Mouse (Mus musculus): Measurements from ENCODE around the gene Zfand2b.

Zfand2b gene

DNA sequence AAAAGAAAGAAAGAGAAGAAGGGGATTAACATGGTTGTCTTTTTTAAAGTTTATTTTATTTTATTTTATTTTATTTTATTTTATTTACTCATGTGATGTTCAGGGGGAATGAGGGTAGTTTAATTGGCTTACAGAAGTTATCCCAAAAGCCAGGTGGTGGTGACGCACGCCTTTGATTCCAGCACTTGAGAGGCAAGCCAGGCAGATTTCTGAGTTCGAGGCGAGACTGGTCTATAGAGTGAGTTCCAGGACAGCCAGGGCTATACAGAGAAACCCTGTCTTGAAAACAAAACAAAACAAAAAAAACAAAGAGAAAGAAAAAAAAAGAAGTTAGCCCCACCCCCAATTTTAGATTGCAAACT is 8.2 kb upstream of the Zfand2b start:
- no peak for DNase-seq

DNA sequence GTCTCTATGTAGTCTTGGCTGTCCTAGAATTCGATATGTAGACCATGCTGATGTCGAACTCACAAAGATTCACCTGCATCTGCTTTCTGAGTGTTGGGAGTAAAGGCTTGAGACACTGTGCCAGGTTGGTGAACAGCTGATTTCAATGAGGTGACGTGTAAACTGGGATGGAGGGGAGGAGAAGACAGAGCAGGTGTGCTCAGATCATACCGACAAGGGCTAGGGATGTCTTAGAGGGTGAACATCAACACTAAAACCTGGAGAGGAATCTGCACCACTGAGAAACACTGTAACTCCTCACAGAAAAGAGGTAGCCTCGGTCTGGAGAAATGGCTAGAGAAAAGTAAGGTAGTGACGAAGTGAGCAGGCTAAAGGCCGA is 364 bp upstream of the Zfand2b start:
- no peak for DNase-seq

DNA sequence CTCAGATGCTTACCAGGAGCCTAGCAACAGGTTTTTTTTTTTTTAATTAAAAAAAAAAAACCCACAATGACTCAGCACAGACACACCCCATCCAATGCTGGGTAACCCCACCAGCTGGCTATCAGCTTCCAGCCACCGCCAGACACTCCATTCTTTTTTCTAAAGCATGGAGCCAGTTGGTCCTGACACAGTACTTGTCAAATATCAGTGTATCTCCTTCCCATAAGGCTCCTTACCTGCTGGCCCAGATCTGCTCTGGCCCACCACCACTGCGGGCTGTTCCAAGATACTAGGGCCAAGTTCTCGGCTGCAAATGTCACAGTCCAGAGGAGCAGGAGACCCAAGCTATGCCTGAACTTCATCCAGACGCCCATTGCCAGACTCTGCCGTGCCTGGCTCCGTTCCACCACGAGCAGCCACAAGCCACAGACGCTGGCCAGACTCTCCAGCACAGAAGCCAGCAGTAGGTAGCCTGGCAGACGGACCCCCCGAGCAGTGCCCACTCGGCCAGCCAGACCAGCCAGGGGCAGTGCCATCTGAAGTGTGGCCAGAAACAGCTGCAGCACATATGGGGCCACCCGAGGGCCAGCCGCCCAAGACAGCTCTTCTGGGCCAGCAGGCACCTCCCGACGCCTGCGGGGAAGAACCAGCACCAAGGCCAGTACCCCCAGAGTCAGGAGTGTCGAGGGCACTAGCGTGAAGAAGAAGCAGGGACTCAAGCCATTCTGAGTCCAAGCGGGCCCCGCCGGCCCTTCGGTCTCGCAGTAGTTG is 11.1 kb downstream of the Zfand2b start:
- DNase-seq: peak; percentile 23

DNA sequence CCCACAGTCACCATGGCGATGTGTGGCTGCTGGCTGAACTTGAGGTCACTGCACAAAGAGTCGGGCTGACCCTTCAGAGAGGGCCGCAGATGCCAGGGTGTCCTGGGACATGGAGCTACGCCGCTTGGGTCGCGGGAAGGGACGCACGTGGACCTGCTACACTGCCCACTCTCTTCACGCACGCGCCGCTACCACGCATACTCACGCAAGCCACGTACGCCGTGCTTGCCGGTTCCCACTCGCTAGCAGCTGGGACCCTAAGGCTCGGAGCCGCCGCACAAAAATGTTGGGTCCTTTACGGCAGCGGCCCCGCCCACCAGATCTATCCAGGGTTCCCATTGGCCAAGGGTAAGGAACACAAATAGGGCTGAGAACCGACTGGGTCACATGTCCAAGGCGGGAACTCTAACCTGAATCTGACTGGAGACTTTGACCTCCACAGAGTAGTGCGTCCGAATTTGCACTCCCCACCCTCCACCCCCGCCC is 11.7 kb downstream of the Zfand2b start, which contains the start of gene Abcb6:
Abcb6 (minus strand) TSS at position 288 of the 486 bp plus-strand sequence.
- DNase-seq: peak; percentile 96

DNA sequence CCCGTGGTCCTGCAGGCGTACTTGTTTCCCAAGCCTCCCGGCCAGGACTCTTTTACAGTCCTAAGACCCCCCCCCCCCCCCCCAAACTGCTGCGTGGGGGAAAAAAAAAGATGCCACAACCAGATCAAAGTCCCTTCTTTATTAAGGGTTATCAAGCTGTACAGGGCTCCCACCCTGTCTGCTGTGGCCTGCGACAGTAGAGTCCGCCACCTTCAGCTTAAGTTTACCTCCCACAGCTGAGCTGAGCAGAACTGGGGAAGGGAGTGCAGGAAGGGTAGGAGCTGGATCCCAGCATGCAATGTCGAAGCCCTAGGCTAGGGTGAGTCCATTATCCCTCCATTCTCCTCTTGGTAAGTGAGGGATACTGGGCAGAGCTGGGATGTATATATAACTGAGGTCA is 12.3 kb downstream of the Zfand2b start:
- DNase-seq: no peak

DNA sequence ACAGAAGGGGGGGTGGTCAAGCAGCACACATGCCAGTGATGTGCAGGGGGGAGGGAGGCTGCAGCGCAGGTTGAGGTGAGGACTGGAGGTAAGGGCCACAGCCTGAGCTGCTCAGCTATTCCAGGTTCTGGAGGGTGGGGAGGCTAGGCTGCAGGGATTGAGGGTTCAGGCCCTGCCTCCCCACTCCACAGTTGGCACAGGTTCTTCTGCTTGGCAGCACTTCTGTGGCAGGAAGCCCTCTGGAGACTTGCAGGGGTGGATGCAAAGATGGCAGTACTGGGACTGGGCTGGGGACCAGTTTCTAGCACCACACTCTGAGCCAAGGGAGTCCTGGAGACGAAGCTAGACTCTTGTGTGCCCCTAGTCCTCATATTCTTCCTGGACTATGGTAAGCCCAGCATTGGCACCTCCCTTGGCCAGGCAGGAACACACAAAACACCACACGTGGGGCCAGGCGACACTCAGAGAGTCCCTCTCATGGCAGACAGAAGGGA is 13.0 kb downstream of the Zfand2b start:
- no peak for DNase-seq

DNA sequence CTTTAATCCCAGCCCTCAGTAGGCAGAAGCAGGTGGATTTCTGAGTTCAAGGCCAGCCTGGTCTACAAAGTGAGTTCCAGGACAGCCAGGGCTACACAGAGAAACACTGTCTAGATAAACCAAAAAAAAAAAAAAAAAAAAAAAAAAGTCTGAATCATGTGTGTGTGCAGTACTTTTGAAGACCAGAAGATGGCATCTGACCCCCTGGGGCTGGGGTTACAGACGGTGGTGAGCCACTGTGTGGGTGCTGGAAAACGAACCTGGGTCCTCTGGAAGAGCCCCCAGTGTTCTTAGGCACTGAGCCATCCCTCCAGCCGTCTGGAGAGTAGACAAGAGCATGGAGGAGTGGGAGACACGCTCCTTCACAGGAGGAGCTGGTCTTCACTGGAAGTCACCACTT is 13.7 kb downstream of the Zfand2b start:
- DNase-seq: no peak

DNA sequence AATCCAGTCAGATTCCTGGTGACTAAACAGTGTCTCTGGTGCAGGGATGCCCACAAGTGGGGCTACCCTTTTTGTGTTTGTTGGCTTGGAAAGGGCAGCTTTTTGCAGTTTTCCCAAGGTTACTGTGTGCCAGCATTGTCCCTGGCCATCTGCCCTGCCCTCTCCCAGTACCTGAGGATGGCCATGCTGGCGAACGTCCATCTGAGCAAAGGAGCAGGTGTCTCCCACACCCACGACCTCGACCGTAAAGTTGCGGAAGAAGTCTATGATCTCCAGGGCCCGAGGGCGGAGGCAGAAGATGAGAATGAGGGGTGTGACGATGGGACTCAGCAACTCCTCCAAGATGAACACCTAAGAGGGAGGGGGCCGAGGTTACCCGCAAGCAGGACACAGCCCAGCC is 17.0 kb downstream of the Zfand2b start:
- DNase-seq: no peak

DNA sequence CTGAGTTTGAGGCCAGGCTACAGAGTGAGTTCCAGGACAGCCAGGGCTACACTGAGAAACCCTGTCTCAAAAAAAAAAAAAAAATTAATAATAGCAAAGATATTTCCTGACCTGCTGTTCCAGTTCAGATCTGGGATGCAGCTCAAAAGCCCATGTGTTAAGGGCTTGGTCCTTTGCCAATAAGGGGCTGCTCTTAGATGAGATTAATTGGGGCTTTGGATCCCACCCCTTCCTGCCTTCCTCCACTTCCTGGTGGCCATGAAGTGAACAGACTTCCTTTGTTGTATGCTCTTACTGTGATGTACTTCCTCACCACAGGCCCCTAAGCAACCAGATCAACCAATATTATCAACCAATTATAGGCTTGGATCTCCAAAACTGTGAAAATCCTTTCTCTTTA is 18.7 kb downstream of the Zfand2b start:
- DNase-seq: no peak

DNA sequence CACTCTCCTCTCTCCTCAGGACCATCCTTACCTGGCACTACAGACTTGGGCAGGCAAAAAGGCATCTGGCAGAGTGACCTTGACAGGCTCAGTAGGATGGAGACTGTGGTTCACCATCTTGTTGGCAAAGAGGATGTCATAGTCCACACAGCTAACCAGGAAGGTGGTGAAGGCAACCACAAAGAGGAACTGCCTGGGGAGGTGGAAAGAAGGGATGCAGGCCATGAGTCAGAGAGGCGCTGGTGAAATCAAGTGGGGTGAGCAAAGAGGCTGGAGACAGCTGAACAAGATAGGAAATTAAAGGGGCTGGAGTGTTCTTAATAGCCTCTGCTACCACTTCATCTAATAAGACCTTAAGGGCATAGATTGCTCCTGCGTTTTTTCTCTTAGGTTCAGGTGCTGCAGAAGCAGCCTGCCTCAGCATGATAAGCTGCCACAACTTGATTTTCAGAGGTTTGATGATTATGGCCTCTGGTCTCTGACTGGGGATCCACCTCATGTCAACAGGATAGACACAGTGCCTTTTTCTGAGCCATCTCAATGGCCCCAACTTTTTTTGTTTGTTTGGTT is 19.6 kb downstream of the Zfand2b start:
- DNase-seq: peak; percentile 47

DNA sequence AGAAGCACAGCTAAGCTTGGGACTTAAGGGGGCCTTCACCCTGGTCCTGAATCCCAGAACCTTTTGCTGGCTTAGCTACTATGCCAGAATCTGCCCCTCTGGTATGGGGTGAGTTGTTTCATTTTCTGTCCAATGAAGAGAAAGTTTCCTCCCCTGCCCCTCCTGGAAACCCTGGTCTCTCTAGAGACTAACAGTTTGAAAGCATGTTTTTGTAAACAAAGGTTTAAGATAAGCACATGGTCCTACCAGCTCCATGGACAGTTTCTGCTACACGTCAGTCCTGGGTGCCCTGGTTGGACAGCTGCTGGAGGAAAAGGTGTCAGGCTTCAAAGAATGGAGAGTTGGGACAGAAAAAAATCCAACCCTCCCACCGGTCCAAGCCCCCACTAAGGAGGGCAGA is 22.1 kb downstream of the Zfand2b start:
- DNase-seq: no peak

DNA sequence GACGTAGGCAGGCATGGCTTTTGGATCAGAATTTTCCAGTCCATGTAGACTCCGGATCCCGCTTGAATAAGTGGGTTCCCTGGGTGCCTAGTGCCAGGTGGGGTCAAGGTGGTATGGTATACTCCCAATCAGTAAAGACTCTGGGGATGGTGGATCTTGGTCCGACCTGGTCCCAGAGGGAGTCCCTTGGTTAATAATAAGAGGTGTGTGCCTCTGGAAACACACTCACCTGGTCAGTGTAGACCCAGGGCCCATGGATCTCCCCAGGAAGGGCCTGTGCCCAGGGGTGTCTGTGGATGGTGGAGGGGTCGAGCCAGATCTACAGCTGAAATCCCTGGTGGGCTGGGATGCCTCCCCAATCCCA is 22.8 kb downstream of the Zfand2b start:
- no peak for DNase-seq

DNA sequence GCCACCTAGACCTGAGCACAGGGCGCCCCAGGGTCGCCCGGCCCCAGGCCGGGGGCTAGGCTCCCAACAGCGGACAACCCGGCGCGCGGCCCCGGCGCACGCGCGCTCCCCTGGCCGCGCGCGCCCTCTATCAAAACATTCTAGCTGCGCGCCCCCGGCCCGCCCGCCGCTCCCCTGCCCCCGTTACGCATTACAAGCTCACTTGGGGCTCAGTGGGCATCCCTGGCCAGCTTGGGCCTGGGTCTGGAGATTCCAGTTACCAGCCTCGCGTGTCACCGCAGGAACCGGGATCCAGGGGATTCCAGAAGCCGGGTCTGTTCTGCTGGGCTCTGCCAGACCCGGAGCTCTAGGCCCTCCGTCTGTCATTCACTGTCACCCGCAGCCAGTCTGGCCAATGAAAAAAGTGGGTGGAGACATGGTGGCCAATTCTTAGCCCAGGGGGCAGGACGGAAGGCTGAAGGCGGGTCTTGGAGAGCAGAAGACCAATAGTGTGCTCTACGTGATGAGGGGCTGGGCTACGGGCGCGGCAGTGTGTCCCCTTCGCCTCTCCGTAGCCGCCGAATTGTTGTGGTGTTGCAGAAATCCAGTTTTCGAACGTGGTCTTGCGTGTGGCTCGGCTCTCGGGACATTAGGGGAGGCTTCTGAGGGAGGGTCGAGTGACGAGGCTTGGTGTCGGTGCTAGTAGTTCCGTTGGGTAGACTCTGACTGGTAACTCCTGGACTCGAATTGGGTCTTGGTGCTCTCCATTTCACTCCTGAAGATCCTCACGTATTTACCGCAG is 23.4 kb downstream of the Zfand2b start, which contains the start of the genes Ankzf1 and Atg9a:
Ankzf1 (plus strand) TSS at position 530 of the 781 bp plus-strand sequence.
Atg9a (minus strand) TSS at position 575 of the 781 bp plus-strand sequence.
- peak; percentile 99 for DNase-seq

DNA sequence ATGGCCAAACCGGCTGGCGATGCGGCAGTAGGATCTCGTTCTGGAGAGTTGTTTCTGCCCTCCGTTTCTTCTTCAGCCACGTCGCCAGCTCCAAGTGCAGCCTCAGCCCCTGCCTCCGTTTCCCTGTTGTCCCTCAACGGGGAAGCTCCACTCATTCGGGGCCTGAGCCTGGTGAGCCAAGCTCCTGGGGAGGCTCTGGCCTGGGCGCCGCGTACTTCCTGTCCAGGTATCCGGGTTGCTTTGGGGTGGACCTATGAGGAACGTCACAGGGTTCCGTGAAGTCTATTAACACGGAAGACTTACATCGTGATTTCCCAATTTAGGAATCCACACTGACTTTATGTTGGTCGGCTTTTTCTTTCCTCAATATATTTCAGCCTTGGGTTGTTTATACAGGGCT is 24.0 kb downstream of the Zfand2b start:
- DNase-seq: peak; percentile 75

DNA sequence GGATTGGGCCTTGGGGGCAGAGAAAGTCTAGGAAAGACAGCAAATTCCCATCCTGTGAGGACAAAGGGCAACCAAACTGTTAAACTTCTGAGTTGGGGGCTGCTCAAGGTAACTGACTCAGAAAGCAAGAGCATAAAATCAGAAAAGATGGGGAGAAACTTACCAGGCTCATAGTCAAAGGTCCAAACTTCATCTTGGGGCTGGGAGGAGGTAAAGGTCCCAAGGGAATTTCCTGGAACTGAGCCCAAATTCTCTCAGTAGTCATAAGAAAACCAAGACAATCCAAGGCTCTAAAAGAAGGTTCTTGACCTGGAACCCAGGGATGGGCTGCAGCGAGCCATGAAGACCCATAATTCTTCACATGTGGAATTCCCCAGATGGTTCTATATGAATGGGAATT is 32.8 kb downstream of the Zfand2b start:
- DNase-seq: no peak

DNA sequence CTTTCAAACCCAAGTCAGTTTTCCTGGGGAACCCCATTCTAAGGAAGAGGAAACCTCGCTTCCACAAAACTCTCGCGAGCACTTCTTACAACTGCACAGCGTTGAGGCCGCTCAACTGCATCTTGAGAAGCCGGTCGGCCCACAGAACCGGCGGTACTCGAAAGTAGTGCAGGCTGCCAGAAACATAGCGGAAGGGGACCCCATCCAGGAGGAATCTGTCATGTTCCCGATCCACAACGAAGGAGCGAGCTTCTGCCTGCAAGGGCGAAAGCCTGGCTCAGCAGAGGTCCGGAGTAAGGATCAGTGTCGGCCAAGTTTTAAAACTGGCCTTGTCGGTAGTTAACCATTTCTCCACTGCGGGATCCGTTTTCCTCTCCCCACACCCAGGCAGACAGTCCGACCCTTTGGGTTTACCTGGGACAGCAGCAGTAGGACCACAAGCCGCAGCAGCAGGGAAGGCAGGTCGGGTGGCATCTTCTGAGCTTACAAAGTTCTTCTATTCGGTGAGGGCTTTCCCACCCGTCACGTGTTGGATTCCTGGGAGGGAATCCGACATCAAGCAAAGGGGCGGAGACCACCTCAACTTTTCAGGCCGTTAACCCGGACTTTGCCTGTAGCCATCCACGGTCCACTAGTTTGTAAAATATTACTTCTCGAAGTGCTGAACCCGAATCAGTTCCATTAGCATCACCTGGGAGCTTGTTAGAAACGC is 40.7 kb downstream of the Zfand2b start:
- DNase-seq: peak; percentile 66

DNA sequence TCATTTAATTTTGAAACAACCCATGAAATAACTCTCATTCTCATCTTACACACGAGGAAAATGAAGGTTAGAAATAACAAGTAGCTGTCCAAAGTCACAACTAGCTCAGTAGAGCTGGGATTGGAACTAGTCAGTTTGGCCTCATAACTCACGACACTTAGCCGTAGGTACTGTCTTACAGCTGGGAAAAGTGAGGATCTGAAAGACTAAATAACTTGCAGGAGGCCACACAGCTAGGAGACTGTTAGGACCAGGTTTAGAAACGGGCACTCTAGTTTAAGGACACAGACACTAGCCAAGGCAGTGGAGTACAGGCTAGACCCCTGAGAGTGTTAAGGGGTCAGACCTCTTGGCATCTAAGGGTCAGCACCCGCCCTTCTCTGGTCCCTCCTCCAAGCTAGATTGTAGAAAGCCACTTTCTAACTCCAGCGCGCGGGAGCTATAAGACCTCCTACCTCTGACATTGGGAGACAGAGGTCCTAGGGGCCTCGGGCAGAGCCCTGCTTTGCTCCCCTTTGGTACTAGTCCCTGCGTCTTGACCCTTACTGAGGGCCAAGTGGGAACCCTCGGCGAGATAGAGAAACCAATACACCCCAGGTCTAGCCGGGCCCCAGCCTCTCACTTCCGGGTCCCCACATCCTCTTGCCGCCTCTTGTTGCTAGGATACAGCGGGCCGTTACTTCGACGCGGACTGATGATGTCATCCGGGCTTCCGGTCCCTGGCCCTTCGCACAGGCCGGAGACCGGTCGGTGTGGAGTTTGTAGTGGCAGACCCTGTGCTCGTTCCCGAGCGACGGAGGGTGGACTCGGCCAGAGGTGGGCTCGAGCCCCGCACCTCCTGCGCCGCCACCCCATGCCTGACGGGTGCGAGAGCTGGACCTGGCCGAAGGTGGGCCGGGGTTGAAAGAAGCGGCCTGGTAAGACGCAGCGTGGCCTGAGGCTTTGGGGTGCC is 42.0 kb downstream of the Zfand2b start, which contains the start of the genes Glb1l and Stk16:
Glb1l (minus strand) TSS at position 678 of the 952 bp plus-strand sequence.
Stk16 (plus strand) TSS at position 703 of the 952 bp plus-strand sequence.
- DNase-seq: peak; percentile 98

DNA sequence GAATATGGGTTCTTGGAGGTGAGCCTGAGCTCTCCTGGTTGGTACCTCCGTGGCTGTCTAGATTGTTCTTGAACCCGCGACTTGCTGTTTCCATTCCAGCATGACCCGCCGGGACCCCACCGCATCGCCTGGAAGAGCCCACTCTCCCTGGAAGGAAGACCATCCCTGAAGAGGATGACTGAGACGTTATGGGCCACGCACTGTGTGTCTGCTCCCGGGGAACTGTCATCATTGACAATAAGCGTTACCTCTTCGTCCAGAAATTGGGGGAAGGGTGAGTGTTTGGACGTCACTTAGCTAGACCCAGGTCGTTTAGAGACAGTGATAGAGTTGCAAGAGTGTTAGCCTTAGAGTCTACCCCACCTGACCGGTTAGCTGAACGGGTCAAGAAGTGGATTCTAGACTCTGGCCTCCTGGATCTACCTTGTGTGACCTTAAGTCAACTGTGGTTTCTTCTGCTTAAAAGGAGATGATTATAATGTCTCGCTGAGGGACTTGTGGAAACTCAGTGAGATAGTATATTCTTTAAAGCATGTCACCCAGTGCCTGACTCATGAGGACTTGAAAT is 42.8 kb downstream of the Zfand2b start:
- DNase-seq: no peak

DNA sequence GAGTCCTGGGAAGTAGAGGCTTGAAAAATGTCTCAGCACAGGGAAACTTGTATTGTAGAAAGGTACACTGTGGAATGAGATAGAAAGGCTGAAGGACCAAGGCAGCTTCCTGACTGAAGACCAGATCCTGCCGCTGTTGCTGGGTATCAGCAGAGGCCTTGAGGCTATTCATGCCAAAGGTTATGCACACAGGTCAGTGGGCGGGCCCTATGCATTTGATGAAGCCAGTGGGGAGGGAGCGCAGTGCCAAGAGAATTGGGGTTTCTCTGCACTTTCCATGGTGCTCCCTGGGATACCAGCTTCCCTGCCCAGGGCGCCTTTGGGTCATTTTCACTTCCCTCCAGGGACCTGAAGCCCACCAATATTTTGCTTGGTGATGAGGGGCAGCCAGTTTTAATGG is 44.1 kb downstream of the Zfand2b start:
- no peak for DNase-seq

DNA sequence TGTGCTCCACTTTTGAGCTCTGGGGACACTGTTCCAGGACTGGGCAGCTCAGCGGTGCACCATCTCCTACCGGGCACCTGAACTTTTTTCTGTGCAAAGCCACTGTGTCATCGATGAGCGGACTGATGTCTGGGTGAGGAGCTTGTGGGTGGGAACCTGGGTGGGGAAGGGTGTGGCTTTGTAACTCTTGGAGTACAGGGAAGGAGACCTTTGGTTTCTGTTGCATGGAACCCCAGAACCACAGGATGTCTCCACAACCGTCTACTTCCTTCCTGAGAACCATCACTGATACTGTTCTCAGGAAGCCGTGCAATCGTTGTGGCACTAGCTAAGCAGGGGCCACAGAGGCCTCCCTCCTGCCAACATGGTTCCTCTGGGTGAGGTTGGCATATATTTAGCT is 44.6 kb downstream of the Zfand2b start:
- peak; percentile 58 for DNase-seq

DNA sequence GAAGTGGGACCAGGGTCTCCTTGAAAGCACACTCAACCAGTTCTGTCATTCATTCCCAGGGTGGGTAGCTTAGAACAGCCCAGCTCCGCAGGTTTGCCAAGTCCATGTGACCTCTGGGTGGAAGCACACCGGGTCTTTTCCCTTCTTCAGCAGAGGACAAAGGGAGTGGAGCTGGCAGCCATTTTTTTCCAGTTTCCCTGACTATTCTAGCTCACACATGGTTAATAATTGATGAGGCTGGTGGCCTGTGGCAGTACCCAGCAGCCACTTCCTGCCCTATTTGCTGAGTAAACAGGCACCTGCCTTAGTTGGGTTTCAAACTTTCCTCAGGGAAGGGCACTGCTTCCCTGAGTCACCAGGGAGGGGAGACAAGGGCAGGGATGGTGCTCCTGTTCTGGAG is 46.0 kb downstream of the Zfand2b start:
- no peak for DNase-seq
